Mouse (Mus musculus): ENCODE results near the gene Colca2.

Gene Colca2

GRCm38 (mm10) chr9:51278500-51279381 lies at the start of gene Colca2:
TSS of gene Colca2 (minus strand) at chr9:51278569.
- no peak for DNase-seq

- no peak for DNase-seq
Measured at GRCm38 (mm10) chr9:51327555-51327903, 49.2 kb upstream of the Colca2 start.

DNA sequence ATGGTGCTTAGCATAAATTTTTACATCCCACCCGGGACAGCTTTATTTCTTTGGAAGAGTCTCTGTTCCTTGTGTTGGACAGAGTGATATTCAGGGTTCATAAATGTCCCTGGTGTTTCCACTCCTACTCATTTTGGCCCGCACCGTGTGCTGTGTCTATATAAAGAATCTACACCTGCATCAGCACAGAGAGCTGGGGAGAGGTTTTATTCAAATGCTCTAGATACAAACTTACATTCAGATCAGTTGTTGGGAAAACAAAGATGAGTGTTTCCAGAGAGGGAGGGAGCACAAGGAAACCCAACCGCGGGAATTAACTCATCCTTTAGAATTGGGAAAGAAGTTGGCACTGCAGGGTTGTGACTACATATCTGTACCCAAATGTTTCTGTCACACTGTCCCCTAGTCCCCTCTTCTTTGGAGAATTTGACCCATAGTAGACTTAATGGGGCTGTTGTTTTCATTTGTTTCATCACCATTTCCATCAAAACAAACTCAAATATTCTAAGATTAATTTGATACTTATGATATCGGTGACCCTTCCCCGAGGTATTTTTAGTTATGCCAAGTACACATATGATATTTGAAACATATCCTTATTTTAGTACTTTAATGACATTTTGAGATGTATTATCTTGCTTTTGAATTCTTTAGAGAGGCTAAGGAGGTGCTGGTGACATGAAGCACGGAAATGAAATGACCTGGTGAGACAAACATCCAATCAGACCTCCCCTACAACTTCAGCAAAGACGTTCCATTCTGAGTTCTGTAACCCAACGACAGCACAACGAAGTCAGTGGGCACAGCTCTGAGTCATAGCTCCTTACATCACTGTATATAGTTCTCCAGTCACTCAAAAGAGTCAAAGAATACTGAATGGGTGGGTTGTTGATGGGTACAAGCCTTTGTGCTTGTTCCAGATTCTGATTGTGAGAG lies 48.5 kb upstream of the Colca2 start:
- DNase-seq: no peak

- no peak for DNase-seq
Measured at GRCm38 (mm10) chr9:51324406-51325065, 46.2 kb upstream of the Colca2 start.

GRCm38 (mm10) chr9:51320096-51320495 lies 41.7 kb upstream of the Colca2 start:
- DNase-seq: no peak

- no peak for DNase-seq
Measured at GRCm38 (mm10) chr9:51318246-51318645, 39.9 kb upstream of the Colca2 start.

- no peak for DNase-seq
Measured at GRCm38 (mm10) chr9:51317322-51317721, 39.0 kb upstream of the Colca2 start.

DNA sequence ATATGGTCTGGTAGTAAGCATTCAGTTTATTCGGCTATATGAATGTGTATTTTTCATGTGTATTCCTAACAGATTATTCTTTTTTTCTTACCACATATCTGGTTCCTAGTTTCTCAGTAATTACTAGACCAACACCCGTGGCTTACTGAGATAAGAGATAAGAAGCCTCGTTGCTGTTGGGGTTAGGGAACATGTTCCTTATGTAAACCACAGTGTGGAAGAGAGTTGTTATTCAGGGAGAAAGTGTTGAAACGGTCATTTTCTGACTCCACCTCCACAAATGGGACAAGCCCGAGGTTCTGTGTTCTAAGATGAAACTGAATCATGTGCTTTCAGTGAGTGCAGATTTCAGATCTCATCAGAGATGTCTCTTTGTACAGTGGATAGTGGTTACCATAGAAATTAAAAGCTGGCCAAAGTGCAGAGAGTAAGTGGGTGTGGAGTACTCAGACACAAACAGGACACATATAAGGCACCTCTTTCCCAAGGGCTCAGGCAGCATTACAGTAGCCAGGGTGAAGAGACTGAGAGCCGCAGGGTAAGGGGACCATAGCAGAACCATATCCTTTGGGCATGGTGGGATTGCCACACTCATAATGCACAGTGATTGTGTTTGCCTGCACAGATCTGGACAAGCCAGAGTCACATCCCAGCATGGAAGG lies 37.2 kb upstream of the Colca2 start:
- no peak for DNase-seq

DNA sequence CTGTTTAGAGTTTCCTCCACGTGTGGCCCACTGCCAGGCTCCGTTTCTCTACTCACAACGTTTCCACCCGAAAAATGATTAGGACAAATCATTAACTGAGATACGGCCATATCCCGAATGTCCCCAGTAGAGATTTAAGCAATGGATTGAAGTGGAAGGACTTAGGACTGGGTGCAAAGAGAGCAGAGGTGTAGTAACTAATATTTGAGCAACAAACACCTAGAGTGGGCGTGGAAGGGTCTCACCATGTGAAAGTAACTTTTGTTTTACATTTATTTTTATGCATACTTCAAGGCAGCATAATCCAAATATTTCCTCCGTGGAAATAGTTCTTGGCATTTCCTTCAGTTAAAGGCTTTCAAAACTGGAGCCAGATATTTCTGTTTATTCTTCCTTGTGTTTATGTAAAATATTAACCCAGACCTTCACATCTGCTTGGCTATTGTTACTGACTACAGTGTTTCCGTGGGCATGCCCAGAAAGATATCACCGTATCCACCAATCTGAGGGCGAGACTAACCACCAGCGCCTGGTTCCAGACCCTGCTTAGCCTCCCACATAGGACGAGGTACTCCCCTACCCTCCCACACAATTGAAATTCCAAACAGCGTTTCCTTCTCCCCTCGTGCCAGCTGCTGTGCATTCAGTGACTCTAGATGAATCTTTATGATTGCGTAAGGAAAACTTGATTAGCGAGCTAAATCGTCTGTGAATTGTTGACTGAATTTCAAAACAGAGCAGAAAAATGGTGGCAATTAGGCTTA lies 34.4 kb upstream of the Colca2 start:
- no peak for DNase-seq

GRCm38 (mm10) chr9:51310515-51310914 lies 32.1 kb upstream of the Colca2 start:
- no peak for DNase-seq

- no peak for DNase-seq
Measured at GRCm38 (mm10) chr9:51306351-51306750, 28.0 kb upstream of the Colca2 start.

DNA sequence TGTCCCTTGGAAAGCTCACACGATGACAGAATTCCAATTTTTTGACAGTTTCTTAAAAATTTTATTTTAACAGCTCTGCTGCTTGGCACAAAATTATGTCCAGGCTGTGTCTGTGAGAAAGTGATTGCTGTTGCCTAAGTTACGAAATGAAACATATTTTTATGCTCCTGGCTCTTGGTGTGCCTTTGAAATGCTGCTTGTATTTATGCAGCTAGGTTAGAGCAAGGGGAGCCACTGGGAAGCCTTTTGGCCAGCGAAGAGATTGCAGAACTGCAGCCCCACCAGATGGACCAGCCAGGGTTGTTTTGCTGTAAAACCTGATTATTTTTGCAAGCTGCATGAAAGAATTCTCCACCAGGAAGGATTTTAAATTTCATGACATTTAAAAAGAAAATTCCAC lies 26.8 kb upstream of the Colca2 start:
- no peak for DNase-seq

- DNase-seq: no peak
Measured at GRCm38 (mm10) chr9:51303980-51304379, 25.6 kb upstream of the Colca2 start.

DNA sequence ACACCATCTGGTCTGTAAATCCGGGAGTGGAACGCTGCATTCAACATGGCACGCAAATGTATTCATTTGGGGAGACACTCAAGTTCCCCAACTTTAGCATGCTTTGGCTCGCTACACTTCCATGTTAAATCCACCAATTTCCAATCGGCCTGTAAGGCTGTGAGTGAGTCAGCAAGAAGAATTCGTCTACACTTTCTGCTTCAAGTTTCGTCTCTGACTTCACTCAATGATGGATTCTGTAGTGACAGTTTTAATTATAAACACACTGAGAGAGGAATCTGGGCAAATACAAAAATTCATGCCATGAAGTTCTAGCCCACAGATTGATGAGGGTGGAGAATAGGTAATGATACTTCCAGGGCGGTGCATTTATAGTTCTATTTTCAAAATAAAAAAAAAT lies 15.2 kb upstream of the Colca2 start:
- no peak for DNase-seq

- DNase-seq: peak; percentile 82
Measured at GRCm38 (mm10) chr9:51292674-51293073, 14.3 kb upstream of the Colca2 start.

GRCm38 (mm10) chr9:51290980-51291379 lies 12.6 kb upstream of the Colca2 start:
- DNase-seq: no peak

DNA sequence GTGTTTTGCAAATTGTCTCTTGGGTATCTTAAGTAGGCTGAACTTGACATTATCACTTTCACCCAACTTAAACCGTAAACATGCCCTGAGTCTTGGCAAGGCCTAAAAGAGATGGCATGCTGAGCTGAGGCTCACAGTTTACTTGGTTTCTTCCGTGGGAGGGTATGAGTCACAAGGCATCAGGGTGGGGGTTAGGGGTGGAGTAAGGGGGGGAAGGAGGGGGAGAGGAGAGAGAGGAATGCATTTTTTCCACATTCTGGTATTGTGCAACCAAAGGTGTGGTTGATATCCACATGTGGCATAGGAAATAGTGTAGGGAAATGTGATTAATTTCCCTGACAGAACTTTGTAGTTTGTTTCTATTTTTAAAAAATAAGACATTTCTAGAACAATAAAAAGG lies 7.7 kb upstream of the Colca2 start:
- no peak for DNase-seq

GRCm38 (mm10) chr9:51277834-51278498 lies 403 bp downstream of the Colca2 start:
- DNase-seq: no peak

DNA sequence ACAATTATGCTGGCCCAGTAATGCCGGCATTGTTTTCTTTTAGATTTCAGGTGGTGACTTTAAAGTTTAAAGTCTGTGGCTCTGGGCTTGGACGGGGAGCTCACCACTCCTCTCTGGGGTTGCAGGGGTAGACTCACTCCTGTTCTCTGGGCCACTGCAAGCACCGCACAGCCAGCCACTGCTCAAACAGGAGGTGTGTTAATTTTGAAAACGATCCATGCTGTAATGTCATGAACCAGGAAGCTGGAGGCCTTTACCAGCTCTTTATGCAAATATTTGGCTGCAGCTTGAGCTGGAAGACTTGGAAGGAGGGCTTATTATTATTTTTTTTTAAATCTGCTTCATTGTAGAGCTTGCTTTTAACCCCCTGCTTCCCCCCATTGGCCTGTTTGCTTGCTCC lies 3.7 kb downstream of the Colca2 start:
- no peak for DNase-seq

DNA sequence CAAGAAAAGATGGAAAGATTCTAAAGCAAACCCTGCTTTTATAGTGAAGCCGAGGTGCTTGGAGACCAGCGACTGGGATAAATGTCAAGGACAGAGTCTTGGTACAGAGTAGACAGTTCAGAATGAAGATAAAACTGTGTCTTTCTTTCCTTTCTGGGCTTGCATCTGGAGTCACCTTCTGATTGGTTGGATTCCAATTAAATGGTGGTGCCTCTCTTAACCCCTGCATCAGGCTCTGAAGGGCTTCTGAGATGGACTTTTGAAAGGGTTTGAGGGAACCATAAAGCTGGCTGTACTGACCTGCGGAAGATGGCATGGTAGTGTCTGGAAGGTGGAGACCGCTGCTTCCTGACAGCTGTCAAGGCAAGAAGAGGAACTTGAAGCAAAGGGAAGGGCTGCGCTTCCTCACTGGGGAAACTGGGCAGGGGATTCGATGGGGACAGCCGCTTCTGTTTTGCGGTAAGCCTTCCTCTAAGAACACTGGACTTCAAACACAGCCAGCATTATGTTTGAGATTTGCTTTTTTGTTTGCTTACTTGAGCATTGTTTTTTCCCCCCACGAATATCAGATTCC lies 4.7 kb downstream of the Colca2 start:
- no peak for DNase-seq

DNA sequence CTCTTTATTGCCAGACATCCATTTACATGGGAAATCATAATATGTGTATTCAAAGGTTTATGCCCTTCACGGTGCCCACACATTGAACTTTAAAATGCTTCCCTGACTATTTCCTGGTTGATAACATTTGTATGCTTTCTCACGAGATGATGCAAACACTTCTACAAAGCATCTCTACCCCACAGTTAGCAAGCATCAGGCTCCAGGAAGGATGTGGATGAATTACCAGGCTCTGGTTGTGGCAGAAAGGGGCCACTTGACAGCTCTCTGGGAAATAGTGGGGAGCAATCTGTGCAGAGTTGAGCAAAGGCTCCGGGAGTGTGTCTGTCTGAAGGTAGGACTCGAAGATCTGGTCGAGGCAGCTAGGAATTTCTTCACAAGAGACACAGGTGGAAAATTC lies 6.3 kb downstream of the Colca2 start:
- no peak for DNase-seq

Data from cerebellum, adult 9-10 months (tissue).